Mouse (Mus musculus) gonadal fat pad, adult 2 months (tissue): Measurements from ENCODE around the gene Rps29. TPM values are rescaled to one million over a fixed set of nuclear protein-coding genes. Genes with fewer than 3 reads are reported as not detected.
"Not testable (repeated sequence)": the region's sequence is repeated elsewhere in the genome, so short reads cannot be mapped to it uniquely, and the experiment has no call there.

Experiments used
- DNase-seq: peaks from one replicate; pipeline ENCODE4 v3.0.0-alpha.2; 2012; ENCODE audit warnings: low read depth
- polyA plus RNA-seq: library from polyadenylated mRNA; depleted of rRNA; stranded (reverse); fragments of >200 nt; gene quantifications from 2 replicates; pipeline ENCODE4 v1.2.3, GENCODE M21; 2012

Gene Rps29
- polyA plus RNA-seq, 1 experiment: 2,144 TPM

DNA sequence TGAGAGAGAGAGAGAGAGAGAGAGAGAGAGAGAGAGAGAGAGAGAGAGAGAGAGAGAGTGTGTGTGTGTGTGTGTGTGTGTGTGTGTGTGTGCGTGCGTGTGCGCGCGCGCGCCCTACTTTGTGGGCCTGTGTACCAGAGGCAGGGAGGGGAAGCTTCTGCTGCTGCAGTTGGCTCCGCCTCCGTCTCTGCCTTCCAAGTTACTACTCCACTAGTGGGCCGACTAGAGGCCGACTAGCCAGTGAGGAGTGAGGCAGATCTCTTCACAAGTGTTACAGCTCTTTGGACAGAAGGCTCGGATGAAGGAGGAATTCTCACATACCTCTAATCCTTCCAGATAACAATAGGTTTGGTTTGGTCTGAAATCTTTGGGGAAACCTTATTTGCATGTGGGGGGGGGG lies 20.4 kb upstream of the Rps29 start:
- DNase-seq: no peak

DNA sequence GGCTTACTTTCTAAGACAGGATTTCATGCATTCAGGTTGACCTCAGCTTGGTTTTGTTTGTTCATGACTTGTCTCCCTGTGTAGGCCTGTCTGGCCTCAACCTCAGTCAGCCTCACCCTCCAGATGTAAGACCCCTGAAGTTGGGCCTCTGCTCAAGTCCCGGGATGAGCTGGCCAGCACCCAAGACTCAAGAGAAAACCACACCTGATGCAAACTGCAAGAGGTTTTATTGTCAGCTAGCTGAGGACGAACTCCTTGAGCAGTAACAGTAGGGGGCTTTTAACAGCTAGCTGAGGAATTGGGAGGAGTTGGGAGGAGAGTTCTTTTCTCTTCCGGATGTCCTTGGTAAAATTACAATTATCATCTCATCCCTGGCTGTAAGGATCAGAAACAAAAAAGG lies 18.5 kb upstream of the Rps29 start:
- DNase-seq: no peak

DNA sequence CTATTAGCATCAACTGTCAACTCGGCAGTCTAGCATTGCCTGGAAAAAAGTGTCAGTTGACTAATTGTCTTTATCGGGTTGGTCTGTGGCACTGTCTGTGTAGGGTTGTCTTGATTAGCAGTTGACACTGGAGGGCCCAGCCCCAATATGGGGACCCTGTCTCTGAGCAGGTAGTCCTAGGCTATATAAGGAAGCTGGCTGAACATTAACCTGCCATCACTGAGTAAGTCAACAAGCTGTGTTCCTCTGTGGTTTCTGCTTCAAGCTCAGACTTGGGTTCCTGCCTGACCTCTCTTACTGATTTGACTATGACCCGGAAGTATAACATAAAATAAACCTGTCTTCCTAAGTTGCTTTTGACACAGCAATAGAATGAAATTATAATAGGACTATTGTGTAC lies 17.0 kb upstream of the Rps29 start:
- no peak for DNase-seq

DNA sequence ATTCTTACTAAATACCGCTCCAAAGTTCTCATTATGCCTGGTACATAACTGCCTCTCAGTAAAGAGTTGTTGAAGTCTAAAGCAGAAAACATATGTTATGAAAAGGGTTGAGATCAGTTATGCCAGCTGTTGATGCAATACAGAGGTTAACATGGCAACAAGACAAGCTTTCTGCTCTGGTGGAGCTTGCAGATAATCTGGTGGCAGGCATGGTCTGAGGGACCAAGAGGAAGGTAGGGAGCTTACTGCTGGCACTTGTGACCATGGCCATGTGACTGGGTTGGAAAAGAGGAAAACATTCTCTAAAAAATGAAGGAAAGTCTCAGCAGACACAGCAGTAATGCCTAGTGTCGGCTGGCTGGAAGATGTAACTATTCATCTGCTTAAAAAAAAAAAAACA lies 12.3 kb upstream of the Rps29 start:
- no peak for DNase-seq

DNA sequence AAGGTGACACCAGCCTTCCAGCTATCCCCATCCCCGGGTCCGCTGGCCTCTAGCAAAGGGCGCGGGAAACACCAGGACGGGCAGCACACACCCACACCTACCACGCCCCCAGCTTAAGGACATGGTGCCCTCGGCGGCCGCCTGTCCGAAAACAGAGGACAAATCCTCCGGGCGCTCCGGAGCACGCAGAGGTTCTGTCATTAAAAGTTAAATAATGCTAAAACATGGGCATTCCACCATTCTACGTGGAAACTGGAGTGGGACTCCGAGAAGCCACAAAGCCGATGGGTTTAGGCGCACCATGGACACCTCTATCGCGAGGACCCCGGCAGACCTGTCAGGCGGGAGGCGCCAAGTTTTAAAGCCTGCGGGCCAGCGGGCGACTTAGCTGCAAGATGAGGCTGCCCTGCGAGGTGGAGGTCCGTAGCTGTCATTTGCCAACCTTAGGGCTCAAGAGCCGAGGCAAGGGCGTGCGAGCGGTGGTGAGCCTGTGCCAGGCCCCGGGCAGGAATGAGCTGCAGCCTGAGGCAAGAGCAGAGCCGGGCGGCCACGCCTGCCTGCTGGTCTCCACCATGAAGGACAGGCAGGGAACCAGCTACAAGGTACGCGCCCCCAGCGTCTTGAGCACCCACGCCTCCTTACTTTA lies 9.6 kb upstream of the Rps29 start, which contains the start of gene Lrr1:
Gene Lrr1 (plus strand): TSS at position 354 of the 646 bp plus-strand sequence.
- DNase-seq: no peak

DNA sequence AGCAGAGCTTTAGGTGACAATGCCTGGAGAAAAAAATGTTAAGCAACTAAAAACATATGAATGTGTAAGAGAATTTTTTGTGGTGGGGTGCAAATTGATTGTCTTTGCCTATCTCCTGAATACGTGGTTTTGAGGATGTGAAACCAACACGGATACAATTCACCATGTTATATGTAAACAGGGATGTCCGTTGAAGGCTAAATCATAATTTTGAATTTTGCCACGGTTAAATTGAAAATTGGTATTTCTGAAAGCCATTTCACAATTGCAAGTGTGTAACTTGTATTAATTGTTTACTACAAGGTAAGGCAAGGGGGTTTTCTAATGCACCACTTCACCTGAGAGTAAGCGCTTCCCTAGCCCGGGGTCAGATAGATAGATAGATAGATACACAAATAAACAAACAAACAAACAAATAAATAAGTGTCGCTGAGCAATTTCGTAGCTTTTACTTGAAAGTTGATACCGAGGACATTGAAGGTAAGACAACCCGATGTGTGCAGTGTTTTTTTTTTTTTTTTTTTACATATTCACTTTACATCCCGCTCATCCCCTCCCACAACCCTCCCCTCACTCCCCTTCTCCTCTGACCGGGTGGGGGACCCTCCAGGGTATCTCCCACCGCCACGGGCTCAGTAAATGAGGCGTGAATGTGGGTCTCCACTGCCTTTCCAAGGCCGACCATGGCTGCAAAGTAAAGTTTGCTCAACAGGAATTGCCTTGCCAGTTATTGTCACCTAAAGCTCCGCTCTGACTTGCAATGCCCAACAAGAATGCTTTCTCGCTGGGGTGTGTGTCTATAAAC lies 8.9 kb upstream of the Rps29 start:
- no peak for DNase-seq

DNA sequence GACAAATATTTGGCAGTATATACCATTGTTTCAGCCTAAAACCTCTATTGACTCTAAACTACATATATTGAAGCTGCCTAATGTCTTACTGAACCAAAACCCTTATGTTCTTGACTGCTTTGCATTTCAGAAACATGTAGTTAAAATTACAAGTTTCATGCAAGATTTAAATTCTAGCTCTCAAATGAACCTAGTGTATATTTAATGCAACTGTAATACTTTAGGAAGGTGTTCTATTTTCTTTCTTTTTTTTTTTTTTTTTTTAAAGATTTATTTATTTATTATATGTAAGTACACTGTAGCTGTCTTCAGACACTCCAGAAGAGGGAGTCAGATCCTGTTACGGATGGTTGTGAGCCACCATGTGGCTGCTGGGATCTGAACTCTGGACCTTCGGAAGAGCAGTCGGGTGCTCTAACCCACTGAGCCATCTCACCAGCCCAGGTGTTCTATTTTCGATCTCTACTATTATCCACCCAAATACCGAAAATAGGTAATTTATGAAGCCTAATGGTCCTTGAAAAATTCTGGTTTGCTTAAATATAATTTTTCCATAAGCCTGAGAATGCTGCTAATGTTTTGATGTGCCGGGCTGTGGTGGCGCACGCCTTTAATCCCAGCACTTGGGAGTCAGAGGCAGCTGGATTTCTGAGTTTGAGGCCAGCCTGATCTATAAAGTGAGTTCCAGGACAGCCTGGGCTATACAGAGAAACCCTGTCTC lies 8.0 kb upstream of the Rps29 start:
- not testable (repeated sequence) for DNase-seq

DNA sequence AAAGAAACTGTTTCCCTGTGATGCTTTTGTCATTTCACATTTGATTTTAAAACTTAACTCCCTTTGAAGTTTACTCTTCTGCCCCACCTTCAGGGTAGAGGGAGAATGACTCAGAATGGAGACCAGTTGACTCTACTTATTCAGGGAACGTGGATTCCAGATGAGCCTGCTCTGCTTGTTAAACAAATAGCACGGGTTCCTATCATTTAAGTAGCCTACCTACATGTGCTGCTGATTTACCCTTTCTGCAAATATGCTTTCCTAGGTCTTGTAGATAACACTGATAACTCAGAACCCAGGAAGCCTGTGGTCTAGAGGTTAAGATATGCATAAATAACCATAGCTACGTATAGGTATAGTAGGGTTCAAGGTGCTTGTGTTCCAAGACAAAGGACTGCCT lies 5.9 kb upstream of the Rps29 start:
- no peak for DNase-seq

DNA sequence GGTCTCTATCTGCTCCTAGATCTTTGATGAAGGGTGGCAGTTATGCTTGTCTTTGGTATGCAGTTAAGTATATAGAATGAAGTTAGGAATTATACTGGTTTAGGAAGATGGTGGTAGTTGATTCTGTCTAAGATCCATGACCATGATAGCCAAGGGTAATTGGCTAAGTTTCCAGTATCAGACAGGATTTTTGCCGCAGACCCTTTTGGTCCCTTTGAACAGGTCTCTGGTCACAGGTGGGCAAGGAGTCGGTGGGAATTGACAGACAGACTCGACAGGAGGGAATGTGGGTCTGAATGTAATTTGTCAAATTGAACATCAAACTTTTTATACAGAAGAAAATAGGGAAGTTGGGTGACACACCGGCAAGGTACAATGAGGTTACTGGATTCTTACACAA lies 4.6 kb upstream of the Rps29 start:
- not testable (repeated sequence) for DNase-seq

DNA sequence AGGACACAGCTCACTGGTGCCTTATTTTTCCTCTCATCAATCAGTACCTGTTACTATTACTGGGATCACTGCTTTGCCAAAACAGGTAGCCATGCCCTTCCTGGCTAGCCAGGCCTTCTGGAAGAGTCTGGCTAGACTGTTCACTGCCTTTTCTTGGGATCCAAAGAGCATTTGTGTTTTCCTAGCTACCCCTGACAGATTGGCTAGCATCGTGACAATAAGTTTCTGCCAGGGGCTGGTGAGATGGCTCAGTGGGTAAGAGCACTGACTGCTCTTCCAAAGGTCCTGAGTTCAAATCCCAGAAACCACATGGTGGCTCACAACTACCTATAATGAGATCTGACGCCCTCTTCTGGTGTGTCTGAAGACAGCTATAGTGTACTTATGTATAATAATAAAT lies 1.7 kb upstream of the Rps29 start:
- DNase-seq: not testable (repeated sequence)

DNA sequence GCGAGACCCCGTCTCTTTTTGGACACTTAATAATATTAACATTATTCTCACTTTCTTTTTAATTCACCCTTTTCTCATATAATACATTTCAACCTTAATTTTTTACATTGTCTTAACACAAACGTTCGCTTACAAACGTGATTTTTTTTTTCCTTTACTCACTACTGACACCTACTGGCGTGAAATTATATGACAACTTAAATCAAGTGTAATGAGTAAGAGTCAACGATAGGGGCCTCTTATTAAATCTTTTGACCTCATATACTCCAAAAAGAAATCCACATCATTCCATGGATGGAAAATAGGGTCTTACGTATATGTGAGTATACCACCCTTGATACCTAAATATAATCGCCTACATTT lies 573 bp upstream of the Rps29 start:
- no peak for DNase-seq

DNA sequence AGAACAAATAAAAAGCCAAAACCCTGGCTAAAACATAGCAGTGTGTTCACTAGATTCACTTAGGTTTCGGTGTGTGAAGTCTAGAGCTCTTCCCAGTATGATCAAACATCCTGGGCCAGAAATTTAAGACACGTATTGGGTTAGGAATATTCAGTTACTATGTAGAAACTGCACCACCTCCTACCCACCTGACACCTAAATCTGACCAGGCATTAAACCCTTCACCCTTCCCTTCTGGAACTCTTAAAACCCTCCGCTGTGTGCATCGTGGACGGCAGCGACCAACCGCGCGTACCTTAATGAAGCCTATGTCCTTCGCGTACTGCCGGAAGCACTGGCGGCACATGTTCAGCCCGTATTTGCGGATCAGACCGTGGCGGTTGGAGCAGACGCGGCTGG lies 621 bp downstream of the Rps29 start:
- no peak for DNase-seq

DNA sequence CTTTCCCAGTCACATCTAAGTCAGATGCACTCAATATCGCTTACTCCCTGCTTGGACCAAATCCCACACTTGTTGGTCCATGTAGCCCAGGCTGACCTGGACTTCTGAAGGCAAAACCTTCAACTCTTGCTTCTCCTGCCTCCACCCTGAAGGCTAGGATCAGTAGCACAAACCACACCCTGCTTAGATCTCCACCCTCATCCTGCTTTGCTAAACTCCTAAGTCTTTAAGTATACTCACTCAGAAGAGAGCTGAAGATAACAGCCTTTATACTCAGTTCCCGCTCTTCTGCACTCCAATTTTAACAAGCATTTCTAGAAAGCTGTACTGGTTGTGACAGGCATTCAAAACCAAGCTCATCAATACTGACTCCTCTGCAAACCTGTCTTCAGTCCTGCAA lies 1.9 kb downstream of the Rps29 start:
- DNase-seq: no peak

DNA sequence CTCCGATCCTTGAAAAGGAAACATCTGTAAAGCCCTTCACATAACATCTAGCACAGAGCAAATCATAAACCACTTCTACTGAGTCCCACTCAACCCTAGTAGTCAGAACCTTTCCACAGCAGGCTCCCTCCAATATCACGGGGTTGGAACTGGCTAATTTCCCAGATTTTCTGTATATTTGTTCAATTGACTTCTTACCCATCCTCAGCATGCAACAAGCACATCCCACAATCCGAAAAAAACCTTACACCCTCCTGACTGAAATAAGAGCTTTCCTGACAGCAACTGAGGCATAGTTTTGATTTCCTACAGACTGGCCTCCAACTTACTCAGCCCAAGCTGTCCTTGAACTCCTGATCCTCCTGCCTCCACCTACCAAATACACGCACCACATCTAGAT lies 2.5 kb downstream of the Rps29 start:
- DNase-seq: no peak

DNA sequence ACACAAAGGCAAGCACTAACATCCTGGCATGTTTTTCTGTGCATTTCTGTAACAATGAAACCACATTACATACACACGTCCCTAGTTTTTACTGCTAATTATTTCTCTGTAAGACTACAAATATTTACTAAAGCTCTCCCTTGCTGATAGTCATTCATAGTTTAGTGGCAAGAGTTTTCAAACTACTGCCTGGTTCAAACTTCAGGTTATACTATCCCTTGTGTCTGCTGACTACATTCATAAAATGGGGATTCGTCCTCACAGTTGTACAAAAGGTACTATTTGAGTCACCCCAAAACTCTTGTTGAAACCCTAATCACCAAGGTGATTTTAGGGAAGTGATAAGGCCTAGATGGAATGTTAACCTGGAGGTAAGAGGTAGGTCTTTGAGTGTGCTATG lies 3.1 kb downstream of the Rps29 start:
- no peak for DNase-seq

DNA sequence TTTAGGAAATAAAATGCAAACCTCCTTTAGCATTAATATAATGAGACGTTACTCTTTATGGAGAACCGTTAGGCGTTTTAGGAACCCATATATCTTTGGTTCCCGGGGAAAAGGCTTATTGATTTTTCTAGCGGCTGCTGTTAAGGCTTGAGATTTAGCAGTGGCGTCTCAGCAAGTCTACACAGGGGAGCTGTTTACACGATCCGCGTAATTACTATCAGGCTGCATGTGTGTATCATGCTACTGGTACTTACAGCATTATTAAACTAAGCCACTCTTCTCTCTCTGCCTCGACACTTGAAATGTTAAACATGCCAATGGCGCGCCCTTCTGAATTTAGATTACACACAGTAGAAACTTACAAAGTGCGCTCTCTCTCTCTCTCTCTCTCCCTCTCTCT lies 8.9 kb downstream of the Rps29 start:
- DNase-seq: no peak

DNA sequence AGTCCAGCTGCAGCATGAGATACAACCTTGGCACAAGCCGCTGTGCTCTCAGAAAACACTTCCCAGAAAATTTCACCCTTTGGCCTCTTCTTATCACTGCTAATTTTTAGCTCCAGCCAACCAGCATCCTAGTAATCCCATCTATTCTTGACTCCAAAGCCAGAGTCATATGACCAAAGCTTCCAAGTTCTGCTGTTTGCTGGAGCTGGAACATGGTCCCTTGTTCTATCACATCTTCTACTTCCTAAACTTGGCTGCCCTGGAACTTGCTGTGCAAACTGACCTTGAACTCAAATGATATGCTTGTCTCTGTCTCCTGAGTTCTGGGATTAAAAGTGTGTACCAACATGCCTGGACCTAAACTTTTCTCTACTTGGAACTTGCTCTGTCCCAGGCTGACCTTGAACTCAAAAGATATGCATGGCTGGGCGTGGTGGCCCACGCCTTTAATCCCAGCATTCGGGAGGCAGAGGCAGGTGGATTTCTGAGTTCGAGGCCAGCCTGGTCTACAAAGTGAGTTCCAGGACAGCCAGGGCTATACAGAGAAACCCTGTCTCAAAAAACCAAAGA lies 11.7 kb downstream of the Rps29 start:
- no peak for DNase-seq

DNA sequence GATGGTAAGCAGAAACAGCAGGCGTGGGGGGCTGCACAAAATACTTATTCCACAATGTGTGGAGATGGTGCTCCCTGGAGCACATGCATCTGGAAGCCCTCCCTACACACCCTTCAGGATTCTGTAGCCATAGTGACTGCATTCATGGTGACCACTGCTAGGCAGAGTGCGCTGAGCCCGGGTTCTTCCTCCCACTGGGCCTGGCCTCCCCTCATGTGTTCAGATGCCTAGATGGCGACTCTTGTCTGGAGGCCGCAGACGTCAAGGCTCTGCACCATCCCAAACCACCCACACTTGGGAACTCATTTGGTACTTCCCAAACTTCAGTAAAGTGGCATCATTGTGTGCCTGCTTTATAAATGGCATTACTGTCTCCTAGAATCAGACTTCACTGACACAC lies 15.5 kb downstream of the Rps29 start:
- no peak for DNase-seq

DNA sequence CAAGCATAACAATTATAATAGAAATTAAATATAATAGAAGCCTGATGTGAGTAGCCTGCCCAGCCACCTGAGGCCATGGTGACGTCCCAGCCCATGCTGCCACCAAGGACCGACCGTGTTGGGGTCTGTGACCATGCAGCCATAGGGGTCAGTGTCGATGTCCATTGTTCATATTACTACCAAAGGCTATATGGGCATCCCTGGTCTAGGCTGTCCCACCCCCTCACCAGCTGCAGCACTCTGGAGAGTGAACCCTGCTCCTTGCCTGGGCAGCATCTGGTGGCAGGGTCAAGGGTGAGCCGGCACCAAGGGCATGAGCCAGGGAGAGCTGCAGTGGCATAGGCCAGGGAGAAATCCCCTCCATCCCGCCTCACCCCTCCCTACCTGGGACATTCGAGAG lies 19.1 kb downstream of the Rps29 start:
- DNase-seq: no peak

DNA sequence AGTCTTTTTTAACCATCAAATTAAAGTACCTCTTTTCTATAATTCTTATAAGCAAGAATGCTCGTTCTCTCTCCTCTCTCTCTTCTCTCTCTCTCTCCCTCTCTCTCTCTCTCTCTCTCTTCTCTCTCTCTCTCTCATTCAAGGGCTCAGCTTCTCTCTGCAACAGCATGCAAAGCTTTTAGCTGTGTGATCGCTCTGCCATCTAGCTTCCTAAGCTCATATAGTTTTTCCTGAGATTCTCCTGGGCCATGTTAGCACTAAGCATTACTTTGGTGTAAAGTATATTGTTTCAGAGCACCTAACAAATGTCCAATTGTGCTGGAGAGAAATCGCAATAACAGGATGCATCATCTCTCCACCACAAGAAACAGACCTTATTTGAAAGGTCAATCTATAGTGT lies 19.8 kb downstream of the Rps29 start:
- no peak for DNase-seq

DNA sequence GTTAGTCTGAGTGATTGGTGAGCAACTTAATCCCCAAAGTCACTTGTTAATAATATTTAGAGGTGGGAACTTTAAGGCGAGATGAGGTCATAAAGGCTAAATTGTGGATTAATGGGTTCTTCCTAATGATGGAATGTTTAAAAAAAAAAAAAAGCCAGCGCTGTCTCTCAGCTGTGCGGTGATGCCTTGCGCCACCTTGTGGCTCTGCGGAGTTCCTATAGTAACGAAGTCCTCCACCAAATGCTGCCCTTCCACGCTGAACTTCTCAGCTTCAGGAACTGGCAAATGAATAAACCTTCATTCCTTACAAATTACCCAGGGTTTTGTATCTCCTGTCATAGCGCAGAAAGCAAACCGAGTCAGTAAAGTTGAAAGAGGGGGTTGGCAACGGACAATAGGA lies 27.0 kb downstream of the Rps29 start:
- no peak for DNase-seq

DNA sequence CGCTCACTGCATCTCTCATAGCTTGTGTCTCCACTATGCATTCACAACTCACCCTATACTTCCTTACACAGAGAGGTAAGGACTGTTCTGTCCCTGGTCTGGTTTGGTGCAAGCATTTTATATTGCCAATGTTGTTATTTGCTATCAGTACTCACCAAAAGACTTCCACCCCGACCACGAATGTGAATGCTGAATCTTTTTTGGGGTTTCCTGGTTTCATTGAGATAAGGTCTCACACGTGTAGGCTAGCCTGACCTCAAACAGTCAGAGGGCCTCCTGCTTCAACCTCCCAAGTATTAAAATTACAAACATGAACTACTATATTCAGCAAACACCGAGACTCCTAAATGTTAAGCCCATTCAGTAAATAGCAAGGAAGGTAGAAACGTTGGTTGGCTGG lies 27.7 kb downstream of the Rps29 start:
- DNase-seq: no peak

DNA sequence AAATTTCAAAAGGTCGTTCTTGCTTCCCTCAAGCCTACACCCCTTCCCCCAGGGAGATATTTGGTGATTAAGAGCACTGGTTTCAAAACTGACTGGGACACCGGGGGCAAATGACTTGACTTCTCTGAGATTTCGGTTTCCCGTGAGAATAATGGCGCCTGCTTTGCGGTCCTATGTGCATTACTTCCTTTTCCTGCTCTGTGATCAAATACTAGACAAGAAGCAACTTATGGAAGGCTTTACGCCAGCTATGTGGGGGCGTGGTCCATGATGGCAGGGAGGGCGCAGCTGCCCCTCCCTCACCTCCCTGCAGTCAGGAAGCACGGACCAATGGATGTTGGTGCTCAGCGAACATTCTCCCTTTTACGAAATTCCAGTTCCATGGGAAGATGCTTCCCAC lies 28.5 kb downstream of the Rps29 start:
- DNase-seq: no peak
